Mouse (Mus musculus) spleen, adult 10 weeks (tissue): ENCODE data around the gene Dnajb1. TPM values are rescaled to one million over a fixed set of nuclear protein-coding genes. Genes with fewer than 3 reads are reported as not detected.

Source experiments
- polyA plus RNA-seq: library from polyadenylated mRNA; stranded (reverse); fragments of 350-450 nt; fragmentation: Illumina TruSeq; extraction: RNeasy Lipid Tissue Mini Kit (QIAGEN cat#74804); gene quantifications from one replicate; pipeline ENCODE4 v1.2.3, GENCODE M21; 2015; ENCODE audit warnings: low replicate concordance; ENCODE audit not compliant: insufficient read depth

The Dnajb1 gene
- polyA plus RNA-seq: 32.8 TPM

DNA sequence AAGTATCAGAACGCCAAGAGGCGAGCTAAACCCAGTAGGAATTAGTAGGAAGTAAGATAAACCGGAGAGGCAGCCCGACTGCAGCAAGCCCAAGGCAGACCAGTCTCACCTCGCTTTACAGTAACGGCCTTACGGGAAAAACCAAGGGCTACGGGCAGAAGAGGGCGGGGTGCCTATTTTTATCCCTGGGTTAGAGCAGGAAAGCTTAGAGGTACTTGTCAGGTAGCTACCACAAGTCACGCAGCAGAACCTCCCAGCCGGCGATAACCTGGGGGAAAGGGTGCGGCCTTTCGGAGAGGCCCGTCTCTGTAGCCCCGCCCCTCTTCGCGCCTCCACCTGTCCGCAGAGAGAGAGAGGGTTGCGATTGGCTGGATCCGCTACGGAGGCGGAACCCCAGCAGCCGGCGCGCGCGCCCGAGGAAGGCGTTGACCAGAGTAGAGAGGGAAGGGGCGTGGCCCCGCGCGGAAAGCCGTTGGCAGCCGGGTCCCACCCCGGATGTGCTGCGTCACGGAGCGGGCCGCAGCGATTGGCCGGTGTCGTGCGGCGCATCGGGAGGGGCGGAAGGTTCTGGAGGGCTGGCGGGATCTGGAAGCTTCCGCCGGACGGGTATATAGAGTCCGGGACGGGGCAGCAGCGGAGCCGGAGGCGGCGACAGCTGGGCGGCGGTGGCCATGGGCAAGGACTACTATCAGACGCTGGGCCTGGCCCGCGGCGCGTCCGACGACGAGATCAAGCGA lies at the start of gene Dnajb1, which contains the start of gene Tecr:
Dnajb1 (plus strand) TSS at position 533 of the 737 bp plus-strand sequence.
Tecr (minus strand) TSS at position 311 of the 737 bp plus-strand sequence.

DNA sequence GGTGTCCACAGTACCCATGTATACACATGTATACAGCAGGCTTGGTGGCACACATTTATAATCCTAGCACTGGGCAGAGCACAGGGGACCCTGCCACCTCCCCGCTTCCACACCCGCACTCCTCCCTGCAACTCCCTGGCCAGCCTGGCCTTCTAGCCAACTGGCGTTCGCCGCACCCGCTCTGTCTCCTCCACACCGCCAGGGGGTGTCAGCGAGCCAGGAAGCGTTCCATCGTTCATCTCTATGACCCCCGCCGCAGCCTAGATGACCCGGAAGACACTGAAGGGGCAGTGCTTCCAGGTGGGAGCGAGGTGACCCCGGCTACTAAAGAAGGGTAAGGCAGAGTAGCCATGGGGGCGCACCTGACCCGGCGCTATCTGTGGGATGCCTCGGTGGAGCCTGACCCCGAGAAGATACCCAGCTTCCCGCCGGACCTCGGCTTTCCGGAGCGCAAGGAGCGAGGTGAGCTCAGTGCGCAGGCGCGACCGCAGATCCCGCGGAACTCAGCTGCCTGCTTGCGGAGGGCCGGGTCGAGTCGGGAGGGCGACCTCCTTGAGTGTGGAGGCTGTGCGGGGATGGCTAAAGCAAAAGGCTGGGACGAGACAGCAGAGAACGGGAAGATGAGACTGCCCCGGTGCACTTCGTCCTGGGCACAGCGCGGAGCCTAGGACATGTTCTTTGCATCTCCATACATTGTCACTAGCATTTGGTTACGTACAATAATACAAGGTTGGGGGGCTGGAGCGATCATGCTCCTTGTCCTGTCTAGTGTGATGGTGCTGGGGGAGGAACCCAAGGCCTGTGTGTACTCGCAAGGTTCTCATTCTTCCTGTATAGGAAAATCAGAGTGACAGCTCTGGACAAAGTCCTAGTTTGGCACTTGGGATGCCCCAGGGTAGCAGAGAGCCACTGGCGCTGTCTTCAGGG lies 41.3 kb upstream of the Dnajb1 start, which contains the start of gene Ndufb7:
Ndufb7 (plus strand) TSS at position 203 of the 927 bp plus-strand sequence.

DNA sequence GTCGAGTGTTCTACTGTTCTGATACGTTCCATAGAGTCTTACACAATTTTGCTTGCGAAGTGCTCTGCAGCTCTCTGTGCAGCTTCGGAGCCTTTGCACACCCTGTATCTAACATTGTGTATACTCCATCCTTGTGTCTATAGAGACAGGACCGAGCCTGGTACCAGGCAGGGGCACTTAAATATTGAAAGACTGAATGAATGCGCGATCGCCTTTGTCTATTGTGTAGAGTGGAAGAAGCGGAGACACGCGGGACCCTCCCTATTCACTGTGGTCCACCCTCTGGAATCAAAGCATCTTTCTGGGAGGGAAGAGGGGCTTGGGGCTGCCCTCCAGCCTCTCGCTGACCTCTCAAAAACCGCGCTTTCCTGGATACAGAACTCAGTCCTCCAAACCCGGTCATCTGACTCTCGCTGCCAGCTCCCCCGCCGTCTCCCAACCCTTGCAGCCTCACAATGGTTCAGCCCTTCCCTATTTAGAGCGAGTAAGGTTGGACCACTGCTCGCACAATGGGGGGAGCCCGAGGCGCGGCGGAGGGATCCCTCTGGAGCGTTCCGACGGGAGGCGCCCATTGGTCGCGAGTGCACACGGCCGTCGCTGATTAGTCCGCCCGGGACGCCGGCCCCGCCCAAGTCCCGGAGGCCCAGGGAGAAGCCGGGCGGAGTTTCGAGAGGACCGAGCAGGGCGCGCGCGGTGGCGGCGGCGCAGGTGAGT lies 44.2 kb downstream of the Dnajb1 start, which contains the start of gene Gipc1:
Gipc1 (plus strand) TSS at position 648 of the 714 bp plus-strand sequence.

Other genes with a start within 250 kb of the Dnajb1 start
- 0.15 TPM for gene Clgn, start 218.3 kb upstream of the Dnajb1 start, polyA plus RNA-seq
- gene Scoc, start 149.8 kb upstream of the Dnajb1 start, polyA plus RNA-seq: 65.2 TPM
- not detected for gene Olfr370, start 72.4 kb upstream of the Dnajb1 start, polyA plus RNA-seq
- 15.3 TPM for gene Ndufb7, start 41.5 kb upstream of the Dnajb1 start, polyA plus RNA-seq
- gene Tecr, start 222 bp upstream of the Dnajb1 start, polyA plus RNA-seq: 132 TPM
- gene Gipc1, start 44.5 kb downstream of the Dnajb1 start, polyA plus RNA-seq: 4.3 TPM
- 0.90 TPM for gene Ptger1, start 58.5 kb downstream of the Dnajb1 start, polyA plus RNA-seq
- 105 TPM for gene Pkn1, start 91.0 kb downstream of the Dnajb1 start, polyA plus RNA-seq
- 70.5 TPM for gene Ddx39, start 107.0 kb downstream of the Dnajb1 start, polyA plus RNA-seq
- 248 TPM for gene Adgre5, start 133.1 kb downstream of the Dnajb1 start, polyA plus RNA-seq